Mouse (Mus musculus) spleen, adult 12 weeks (tissue): ENCODE results near the gene Otud4.
"Not testable (repeated sequence)": the region's sequence is repeated elsewhere in the genome, so short reads cannot be mapped to it uniquely, and the experiment has no call there.

ENCODE experiments used
- DNase-seq: peaks from one replicate; pipeline ENCODE4 v3.0.0; 2022; ENCODE audit warnings: low spot score

The Otud4 gene

DNA sequence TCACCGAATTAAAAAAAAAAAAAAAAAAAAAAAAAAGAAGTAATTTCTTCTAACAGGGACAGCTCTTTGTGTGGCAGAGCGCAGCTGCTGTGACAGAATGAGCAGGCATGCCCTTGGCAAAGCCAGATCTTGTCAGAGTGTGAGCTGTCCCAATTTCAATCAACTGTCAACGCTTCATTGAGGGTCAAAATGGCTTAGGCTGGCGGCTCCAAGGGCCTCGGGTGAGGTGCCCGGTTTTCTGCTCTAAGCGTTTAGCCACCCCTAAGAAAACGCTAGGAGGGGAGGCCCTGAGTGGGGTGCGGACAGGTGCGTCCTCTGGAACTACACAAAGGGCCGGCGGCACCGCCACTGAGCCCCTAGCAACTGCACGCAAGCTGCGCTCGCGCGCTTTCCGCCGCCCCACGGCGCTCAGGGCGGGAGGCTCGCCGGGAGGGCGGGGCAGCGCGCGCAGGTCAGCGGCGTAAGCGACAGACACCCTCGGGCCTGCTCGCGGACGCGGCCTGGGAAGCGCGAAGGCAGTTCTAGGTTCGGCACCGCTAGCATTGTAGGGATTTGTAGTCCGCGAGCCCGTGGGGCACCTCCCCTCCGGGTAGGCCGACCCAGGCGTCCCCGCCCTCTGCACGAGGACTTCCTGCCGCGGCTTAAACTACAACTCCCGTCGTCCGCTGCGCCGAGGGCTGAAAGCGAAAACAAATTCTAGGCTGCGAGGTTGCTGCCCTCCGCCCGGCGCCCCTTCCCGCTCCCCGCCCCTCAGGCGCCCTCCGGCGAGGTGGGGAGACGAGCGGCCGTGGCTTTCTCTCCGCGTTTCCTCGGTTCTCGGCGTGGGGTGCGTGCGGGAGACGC is 490 bp upstream of the Otud4 start:
- DNase-seq, result peak; percentile 96

DNA sequence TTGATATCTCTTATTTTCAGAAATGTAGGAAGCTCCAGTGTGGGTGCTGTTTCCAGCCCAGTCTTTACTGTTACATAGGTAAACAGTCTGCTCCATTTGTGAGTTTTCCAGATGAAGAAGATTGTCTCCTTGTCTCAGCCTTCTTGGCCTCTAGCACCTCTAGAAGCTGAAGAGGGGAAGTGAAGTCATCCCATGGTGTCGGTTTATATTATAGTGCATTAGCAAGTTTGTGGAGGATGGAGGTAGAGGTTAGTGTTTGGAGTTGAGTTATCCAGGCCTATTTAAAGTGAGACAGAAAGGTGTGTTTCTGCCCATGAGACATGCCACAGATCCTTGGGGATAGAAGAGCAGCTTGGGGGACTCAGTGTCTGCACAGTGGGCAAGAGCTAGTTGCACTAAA is 1.7 kb downstream of the Otud4 start:
- no peak for DNase-seq

DNA sequence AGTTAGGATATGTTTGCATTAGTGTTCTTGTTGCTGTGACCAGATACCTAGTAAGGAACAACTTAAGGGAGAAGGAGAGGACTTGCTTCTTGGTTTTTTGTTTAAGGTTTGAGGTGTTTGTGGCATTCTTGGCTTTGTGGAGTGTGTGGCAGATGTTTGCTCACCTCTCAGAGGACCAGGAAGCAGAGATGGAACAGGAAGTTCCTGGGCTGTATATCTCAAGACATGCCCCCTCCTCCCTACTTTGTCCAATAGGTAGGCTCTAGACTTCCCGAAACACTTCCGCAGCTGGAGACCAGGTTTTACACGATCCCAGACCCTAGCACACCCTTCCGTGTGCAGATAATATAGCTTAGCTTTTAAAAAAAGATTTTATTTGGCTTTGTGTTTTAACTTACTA is 10.2 kb downstream of the Otud4 start:
- no peak for DNase-seq

DNA sequence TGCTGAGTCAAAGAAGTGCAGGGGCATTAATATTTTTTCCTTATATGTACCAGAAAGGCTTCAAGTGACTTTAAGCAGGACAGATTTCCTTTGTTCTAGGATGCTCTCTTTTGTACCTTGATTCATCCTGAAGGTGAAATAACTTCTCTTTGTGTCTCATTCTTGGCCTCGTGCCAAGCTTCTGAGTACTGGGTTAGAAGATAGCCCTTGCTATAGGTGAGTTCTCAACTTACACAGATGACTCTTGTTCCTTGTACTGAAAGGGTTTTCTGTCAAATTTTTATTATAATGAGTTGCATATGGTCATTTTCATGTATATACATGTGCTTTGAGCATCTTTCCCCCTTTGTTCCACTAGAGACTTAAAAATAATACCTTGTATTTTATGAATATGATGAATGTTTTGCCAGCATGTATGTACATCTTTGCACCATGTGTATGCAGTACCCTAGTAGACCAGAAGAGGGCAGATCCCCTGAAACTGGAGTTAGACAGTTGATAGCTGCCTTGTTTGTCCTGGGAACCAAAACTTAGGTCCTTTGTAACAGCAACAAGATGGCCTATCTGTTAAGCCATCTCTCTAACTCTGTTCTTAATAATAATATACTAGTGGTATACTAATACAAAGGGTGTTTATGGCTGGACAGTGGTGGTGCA is 10.9 kb downstream of the Otud4 start:
- no peak for DNase-seq

DNA sequence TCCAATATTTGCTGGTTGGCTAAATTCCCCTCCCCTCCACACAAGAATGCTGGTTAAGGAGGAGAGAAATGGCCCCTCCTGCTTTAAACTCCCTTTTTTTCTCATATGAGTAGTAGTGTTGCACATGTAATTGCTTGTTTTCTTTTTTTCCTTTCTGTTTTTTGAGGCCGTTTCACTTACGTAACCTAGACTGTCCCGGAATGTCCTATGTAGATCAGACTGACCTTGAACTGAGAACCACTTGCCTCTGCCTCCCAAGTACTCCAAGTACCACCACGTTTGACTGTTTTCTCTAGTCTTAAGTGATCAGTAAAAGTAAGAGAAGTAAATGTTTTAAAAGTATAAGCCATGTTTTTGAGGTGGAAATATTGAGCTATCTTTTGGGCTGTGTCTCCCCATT is 14.3 kb downstream of the Otud4 start:
- no peak for DNase-seq

DNA sequence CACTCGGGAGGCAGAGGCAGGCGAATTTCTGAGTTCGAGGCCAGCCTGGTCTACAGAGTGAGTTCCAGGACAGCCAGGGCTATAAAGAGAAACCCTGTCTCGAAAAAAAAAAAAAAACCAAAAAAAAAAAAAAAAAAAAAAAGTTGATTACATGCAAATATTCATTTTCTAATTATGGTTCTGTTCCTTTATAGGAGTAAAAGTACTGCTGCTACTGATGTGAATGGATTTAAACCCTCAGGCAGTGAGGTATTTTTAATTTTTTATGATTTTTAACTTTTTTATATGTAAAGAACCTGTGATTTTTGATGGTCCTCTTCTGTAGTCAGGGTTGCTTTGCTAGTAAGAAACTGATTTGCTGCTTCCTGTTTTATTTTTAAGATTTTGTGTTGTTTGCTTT is 19.3 kb downstream of the Otud4 start:
- not testable (repeated sequence) for DNase-seq

DNA sequence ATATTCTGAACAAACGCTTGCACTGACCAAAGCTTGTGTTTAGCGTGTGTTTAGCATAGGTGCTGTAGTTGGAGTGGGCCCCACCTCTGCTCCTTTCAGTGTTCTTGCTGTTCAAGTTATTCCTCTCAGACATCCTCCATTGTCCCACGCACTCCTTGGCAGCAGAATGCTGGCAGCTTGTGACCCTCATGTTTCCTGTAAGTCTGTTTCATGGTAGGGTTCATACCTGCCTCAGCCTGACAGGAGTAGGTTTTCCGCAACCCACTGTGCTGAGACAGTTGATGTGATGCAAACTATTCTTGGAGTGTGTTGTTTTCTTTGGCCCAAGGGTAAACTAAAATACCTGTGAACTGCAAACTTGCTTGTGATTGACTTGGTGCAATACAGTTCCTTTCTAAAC is 37.0 kb downstream of the Otud4 start:
- no peak for DNase-seq

DNA sequence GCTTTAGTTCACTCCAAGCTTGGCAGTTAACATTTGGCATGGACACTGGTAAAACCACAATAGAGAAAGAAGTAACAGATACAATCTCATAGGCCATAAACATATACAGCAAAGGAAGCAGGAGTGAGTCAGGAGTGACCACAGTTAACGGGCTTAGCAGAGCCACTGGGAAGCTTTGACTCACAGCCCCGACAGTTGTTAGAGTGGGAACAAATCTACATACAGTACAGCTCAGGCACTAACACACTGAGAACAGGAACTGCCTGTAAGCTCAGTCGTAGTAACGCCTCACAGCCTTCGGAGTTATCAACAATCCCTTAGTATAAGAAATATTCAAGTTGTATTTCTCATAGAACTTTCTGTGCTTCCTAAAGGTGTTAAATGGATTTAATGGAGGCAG is 39.6 kb downstream of the Otud4 start:
- no peak for DNase-seq

DNA sequence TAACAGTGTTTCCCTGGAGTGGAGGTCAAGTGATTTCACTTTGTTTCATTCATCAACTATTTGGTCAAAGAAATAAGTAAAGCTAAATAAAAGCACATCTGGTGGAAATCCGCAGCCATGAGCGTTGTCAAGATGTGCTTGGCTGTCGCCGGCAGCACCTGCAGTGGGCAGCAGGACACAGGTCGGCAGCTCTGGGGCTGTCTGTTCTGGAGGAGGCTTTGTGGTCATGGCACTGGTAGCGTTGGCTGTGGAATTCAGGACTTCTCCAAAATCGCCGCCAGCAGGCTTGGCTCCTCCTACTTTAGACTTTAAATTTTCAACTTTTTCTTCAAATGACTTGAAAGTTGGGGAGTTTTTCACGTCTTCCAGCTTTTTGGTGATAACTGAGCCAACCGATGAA is 40.7 kb downstream of the Otud4 start:
- not testable (repeated sequence) for DNase-seq

DNA sequence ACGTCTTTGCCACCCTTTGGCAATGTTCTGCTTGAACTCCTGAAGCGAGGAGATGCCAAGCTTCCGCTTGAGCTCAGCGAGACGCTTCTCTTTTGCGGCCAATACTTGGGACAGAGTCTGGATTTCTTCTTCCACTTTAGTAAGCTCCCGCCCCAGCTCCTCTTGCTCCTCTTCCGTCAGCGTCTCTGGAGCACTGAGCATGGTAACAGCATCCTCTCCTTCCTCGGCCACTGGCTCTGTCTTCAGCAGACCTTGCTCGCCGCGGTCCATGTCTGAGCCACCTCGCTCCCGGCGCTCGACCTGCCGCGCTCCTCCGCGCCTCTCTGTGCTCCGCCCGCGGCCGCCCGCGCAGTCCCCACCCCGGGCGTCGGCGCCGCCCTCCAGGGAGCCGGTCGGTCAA is 41.1 kb downstream of the Otud4 start:
- DNase-seq, result peak; percentile 12

DNA sequence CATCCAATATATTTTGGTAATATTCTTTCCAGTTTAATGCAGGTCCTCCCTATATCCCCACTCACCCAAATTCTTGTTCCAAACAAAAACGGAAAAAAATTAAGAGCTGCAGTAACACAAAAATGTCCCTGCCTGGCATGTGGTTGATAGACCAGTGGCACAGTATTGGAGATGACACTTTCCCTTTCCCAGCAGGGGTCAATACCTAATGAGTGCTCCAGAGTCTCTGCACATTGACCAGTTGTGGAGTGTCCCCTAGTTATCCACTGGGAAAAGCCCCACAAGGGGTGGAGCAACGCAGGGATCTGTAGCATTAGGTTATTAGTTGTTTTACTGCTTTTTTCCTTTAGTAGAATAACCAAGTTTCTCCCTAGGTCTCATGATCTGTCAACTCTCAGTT is 41.5 kb downstream of the Otud4 start:
- DNase-seq, result no peak

DNA sequence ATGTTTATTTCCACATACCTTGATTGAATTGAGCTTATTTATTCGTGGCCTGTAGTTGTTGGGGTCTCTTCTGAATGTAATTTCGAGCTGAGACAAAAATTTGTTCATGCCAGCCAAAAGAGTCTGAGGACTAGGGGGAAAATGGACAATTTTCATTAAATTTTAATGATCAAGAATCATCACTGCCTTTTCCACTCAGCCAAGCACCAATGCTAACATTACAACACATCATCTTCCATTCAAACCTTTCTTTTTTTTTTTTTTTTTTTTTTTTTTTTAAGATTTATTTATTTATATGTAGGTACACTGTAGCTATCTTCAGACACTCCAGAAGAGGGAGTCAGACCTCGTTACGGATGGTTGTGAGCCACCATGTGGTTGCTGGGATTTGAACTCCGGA is 46.5 kb downstream of the Otud4 start:
- DNase-seq, result not testable (repeated sequence)

DNA sequence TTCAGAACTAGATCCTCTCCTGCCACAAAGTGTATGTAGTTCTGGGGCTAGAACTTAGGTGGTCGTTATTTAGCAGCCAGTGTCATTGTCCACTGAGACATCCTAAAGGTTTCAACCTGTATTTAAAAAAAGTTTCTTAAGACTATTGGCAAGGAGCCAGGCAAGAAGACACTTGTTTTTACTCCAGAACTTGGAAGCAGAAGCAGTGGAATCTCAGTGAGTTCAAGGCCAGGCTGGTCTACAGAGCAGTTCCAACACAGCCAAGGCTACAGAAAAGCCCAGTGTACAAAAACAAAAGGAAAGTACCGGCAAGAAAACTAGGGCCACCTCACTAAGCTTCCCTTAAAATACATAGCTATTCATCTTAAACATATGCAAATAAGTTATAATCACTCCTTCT is 53.1 kb downstream of the Otud4 start:
- DNase-seq, result no peak

DNA sequence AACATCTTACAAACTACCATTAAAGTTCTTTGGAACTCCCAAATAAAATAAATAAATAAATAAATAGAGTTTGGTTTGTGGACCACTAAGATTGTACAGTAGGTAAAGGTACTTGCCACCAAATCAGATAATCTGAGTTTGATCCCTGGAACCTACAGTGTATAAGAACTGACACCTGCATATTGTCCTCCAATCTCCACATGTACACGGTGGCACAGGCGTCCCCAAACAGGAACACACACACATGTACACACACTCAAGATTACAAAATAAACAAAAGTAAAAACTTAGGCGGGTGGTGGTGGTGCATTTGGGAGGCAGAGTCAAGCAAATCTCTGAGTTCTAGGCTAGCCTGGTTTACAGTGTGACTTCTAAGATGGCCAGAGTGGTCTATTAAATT is 67.3 kb downstream of the Otud4 start:
- no peak for DNase-seq

DNA sequence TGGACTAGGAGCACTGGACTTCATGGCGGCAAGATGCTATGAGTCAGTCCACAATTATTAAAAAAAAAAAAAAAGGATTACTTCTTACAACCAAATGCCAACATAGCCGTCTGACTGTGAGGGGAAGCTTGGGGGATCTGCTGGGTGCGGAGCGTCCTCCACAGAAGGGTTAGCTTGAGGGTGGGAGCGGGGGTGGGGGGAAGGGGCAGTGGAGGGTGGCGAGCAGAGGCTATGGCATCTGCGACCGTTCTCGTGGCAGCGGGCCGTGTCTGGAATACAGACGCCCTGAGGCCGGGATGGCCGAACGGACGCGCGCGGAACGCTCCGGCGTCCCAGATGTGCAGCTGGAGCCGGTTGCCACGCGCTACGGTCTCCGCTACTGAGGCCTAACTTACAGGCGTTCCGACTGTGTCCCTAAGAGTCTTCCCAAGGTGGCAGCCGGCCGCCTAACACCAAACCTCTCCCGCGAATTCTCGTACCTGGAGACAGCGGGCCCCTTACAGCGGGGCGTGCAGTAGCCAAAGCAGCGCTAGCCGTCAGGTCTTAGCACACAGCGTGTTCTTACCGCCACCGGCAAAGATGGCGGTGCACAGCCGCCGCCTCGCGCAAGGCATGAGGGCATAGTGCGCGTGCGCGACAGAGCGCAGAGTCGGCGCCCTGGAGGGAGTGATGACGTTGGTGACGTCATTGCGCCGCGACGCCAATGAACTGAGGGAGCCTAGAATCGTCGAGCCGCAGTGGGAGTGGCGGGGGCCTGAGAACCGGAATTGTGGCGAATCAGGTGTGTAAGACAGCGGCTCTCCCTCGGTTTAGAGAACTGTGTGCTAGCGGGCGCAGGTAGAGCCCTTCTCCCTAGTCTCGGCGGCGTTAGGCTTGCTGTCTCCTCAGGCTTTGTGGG is 71.9 kb downstream of the Otud4 start, which contains the start of the genes Abce1 and Anapc10:
Gene Abce1, minus strand, starts transcription at position 677 of the 898 bp plus-strand sequence.
Gene Anapc10, plus strand, starts transcription at position 757 of the 898 bp plus-strand sequence.
- DNase-seq, result peak; percentile 97

DNA sequence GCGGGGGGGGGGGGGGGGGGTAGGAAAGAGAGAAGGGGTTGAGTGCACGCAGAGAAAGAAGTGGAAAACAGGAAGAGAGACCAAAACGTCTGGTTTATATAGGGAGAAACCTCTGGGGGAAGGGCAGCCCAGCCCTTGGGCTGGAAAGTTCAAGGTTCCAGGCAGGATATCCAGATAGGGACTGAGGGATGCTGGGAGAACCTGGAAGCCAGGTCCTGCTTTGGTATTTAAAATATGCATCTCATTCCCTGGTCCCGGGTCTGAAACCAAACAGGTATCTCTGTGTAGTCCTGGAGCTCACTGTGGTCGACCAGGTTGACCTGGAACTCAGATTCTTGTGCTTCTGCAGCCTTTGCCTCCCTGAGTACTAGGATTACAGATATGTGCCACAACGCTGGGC is 73.3 kb downstream of the Otud4 start:
- DNase-seq, result no peak

DNA sequence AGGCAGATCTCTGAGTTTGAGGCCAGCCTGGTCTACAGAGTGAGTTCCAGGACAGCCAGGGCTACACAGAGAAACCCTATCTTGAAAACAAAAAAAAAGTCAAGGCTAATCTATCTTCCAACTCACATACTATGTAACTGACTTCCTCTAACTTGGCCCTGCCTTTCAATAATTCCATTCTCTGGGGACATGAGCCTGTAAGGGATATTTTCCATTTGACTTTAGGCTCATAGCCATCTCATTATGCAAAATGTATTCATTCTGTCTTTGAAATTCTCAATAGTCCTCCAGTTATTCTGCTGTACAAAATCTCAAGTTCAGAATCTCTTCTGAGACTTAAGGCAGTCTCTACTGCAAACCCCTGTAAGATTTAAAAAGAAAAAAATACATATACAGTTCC is 82.1 kb downstream of the Otud4 start:
- DNase-seq, result no peak

DNA sequence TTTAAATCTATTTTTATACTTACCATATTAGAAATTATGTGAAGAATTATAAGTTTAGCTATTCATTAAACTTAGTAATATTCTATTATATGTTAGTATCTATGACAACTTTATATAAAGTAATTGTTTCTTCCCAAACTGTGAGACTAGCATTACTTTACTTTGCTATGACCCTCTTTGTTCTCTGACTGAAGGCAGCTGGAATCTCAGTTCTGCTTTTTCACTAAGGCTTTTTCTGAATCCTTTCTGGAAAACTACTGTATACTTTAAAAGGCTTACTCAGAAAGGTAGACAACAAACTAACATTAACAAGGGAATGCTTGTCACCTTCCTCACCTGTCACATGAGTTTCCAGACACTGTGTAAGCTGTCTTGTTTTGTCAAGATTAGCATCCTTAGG is 83.9 kb downstream of the Otud4 start:
- DNase-seq, result no peak

DNA sequence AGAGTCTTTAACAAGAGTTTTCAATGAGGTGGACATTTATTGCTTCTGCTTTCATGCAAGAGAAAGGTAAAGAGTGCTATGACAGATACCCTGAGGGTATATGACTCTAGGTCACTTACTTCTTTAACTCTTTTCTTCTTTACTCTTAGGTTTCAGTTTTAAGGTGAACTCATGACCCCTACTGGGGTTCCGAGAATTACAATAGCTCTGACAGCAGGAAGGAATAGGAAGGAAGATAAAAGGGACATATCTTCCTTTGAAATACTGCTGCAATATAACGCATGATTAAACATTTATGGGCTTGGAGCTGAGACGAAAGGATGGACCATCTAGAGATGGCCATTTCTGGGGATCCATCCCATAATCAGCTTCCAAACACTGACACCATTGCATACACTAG is 85.2 kb downstream of the Otud4 start:
- DNase-seq, result no peak
